Mouse (Mus musculus) CH12.LX (cell line): ENCODE results near the gene Amigo3. TPM values are rescaled to one million over a fixed set of nuclear protein-coding genes. Genes with fewer than 3 reads are reported as not detected.

Experiments
- DNase-seq: peaks from one replicate; pipeline ENCODE4 v3.0.0-alpha.2; 2013; ENCODE audit errors: extremely low read depth
- H3K27ac ChIP-seq: 2 replicates; pipeline ENCODE4 v1.5.1; 2012; ENCODE audit warnings: low read depth, mild to moderate bottlenecking, control low read depth, moderate library complexity; ENCODE audit not compliant: insufficient read depth
- H3K27me3 ChIP-seq: replicated peaks from 2 replicates; pipeline ENCODE3; 2012; ENCODE audit warnings: inconsistent platforms
- H3K36me3 ChIP-seq, 2 experiments: replicated peaks in 1 of 2; 2 replicates each; pipeline versions ENCODE3 to v1.6.1; 2012; ENCODE audit warnings: inconsistent platforms in 1 of 2, low read length in 1 of 2, mild to moderate bottlenecking in 1 of 2, mixed read lengths in 1 of 2, moderate library complexity in 1 of 2; ENCODE audit not compliant: control insufficient read depth in 1 of 2, insufficient read depth in 1 of 2
- H3K4me1 ChIP-seq, 2 experiments: 2 replicates each; pipeline ENCODE4 v1.6.1; 2012; ENCODE audit warnings: inconsistent platforms in 1 of 2, moderate library complexity in 1 of 2; ENCODE audit not compliant: insufficient read depth in 2 of 2, control insufficient read depth in 1 of 2
- H3K4me2 ChIP-seq: 2 replicates; pipeline ENCODE4 v1.6.1; 2012; ENCODE audit warnings: low read depth, mild to moderate bottlenecking, control low read depth; ENCODE audit not compliant: poor library complexity, insufficient read depth, severe bottlenecking
- H3K4me3 ChIP-seq, 3 experiments: fragments of 150-350 bp in 1 of 3; sonication (generic) in 1 of 3; replicated peaks in 1 of 3; 2 replicates each; pipeline versions ENCODE3 to v1.5.1; 2011 to 2012; ENCODE audit warnings: low read depth in 2 of 3, low read length in 2 of 3, mild to moderate bottlenecking in 2 of 3, moderate library complexity in 2 of 3, control low read depth in 1 of 3, improper control_type of control experiment in 1 of 3, inconsistent platforms in 1 of 3, mixed read lengths in 1 of 3; ENCODE audit not compliant: poor library complexity in 1 of 3
- H3K79me2 ChIP-seq: replicated peaks from 2 replicates; pipeline ENCODE4 v1.6.1; 2012; ENCODE audit warnings: mild to moderate bottlenecking, moderate library complexity; ENCODE audit not compliant: control insufficient read depth, poor library complexity, insufficient read depth, severe bottlenecking; ENCODE audit errors: extremely low read depth
- H3K9ac ChIP-seq: 2 replicates; pipeline ENCODE4 v1.6.1; 2012; ENCODE audit warnings: low read depth, mild to moderate bottlenecking, control low read depth, moderate library complexity; ENCODE audit not compliant: insufficient read depth
- H3K9me3 ChIP-seq: replicated peaks from 2 replicates; pipeline ENCODE3; 2012; ENCODE audit warnings: low read length, inconsistent platforms, mixed read lengths
- BHLHE40 ChIP-seq: IDR thresholded peaks from 2 replicates; pipeline ENCODE4 v1.6.1; 2011; ENCODE audit warnings: mild to moderate bottlenecking, low read depth, low read length, improper control_type of control experiment
- E2F4 ChIP-seq: IDR thresholded peaks from 2 replicates; pipeline ENCODE4 v1.6.1; 2011; ENCODE audit warnings: low read depth, low read length, improper control_type of control experiment; ENCODE audit not compliant: insufficient replicate concordance
- ETS1 ChIP-seq: conservative IDR thresholded peaks from 2 replicates; pipeline ENCODE4 v1.6.1; 2012; ENCODE audit warnings: low read depth, mild to moderate bottlenecking, inconsistent platforms, low read length, improper control_type of control experiment, moderate library complexity
- JUND ChIP-seq: conservative IDR thresholded peaks from 2 replicates; pipeline ENCODE4 v1.6.1; 2011; ENCODE audit warnings: low read depth, low read length, improper control_type of control experiment
- MAFK ChIP-seq: IDR thresholded peaks from 2 replicates; pipeline ENCODE4 v1.6.1; 2011; ENCODE audit warnings: low read length, improper control_type of control experiment; ENCODE audit not compliant: insufficient replicate concordance
- NELFE ChIP-seq: IDR thresholded peaks from 2 replicates; pipeline ENCODE4 v1.6.1; 2011; ENCODE audit warnings: low read depth, low read length, improper control_type of control experiment
- NRF1 ChIP-seq: IDR thresholded peaks from 2 replicates; pipeline ENCODE4 v1.6.1; 2014; ENCODE audit warnings: low read depth, mild to moderate bottlenecking, inconsistent platforms, low read length, improper control_type of control experiment, moderate library complexity
- PAX5 ChIP-seq: IDR thresholded peaks from 2 replicates; pipeline ENCODE4 v1.6.1; 2012; ENCODE audit warnings: low read length, inconsistent platforms, mixed read lengths
- POLR2A ChIP-seq: IDR thresholded peaks from 2 replicates; pipeline ENCODE4 v1.6.1; 2011; ENCODE audit warnings: low read depth, mild to moderate bottlenecking, improper control_type of control experiment, low read length
- TCF12 ChIP-seq: IDR thresholded peaks from 2 replicates; pipeline ENCODE4 v1.6.1; 2014; ENCODE audit warnings: low read depth, mild to moderate bottlenecking, inconsistent platforms, low read length, improper control_type of control experiment
- UBTF ChIP-seq: IDR thresholded peaks from 2 replicates; pipeline ENCODE4 v1.6.1; 2012; ENCODE audit warnings: low read depth, mild to moderate bottlenecking, inconsistent platforms, low read length, improper control_type of control experiment, moderate library complexity
- USF1 ChIP-seq: IDR thresholded peaks from 2 replicates; pipeline ENCODE4 v1.6.1; 2014; ENCODE audit warnings: low read depth, mild to moderate bottlenecking, inconsistent platforms, low read length, improper control_type of control experiment
- USF2 ChIP-seq: conservative IDR thresholded peaks from 2 replicates; pipeline ENCODE4 v1.6.1; 2011; ENCODE audit warnings: low read depth, low read length, improper control_type of control experiment
- ZKSCAN1 ChIP-seq: IDR thresholded peaks from 2 replicates; pipeline ENCODE4 v1.6.1; 2012; ENCODE audit warnings: low read depth, inconsistent platforms, low read length, improper control_type of control experiment, borderline replicate concordance
- ZMIZ1 ChIP-seq: IDR thresholded peaks from 2 replicates; pipeline ENCODE4 v1.6.1; 2012; ENCODE audit warnings: low read depth, mild to moderate bottlenecking, inconsistent platforms, low read length, improper control_type of control experiment
- ZNF384 ChIP-seq: IDR thresholded peaks from 2 replicates; pipeline ENCODE4 v1.6.1; 2012; ENCODE audit warnings: low read depth, low read length, improper control_type of control experiment, inconsistent platforms
- dilution Hi-C: fragments of 300-500 bp; cut with MboI; formaldehyde crosslinking; loops from 2 replicates; pipeline ENCODE4 v1.14.3; 2020; ENCODE audit warnings: low sequenced_read_pairs; ENCODE audit not compliant: extremely low pct_unique_long_range_greater_than_20kb, extremely low pct_ligation_motif_present
- in situ Hi-C: fragments of 300-500 bp; cut with MboI; formaldehyde crosslinking; loops from 3 replicates; pipeline ENCODE4 v1.14.3; 2019; ENCODE audit warnings: low sequenced_read_pairs, low pct_ligation_motif_present, low pct_unique_long_range_greater_than_20kb, mixed read lengths
- polyA plus RNA-seq: library from polyadenylated mRNA; unstranded; fragments of >175 nt; gene quantifications from 2 replicates; pipeline ENCODE4 v1.2.1, GENCODE M21; 2012; ENCODE audit warnings: low read depth; ENCODE audit not compliant: insufficient read length
- total RNA-seq, 2 experiments: library from RNA; depleted of rRNA; stranded (reverse); fragments of 300-350 nt in 1 of 2; fragments of >200 nt in 1 of 2; gene quantifications; 2 replicates each; pipeline ENCODE4 v1.2.3; 2012 to 2014

Amigo3 gene
- total and polyA plus RNA-seq, 3 experiments, result 2.0 to 4.4 (median 2.2) TPM

GRCm38 (mm10) chr9:108071801-108072200, 18.8 kb downstream of the Amigo3 start:
- TF ChIP-seq UBTF, result no peak
- no peak for TF ChIP-seq TCF12
- TF ChIP-seq MAFK, result no peak
- TF ChIP-seq ZNF384, result no peak
- no peak for TF ChIP-seq ZMIZ1
- TF ChIP-seq BHLHE40, result no peak
- no peak for TF ChIP-seq JUND
- TF ChIP-seq ETS1, result no peak
- no peak for TF ChIP-seq PAX5
- TF ChIP-seq E2F4, result no peak
- dilution Hi-C loops (no loop called here), in situ Hi-C loops (no loop called here)
- Histone ChIP-seq H3K27me3 (no peaks in the 10 kb centered on the region), H3K27ac (no peak overlapping the region), H3K4me2 (no peak overlapping the region), H3K4me1 (peaks cover 0 to 1% of the 10 kb centered on the region in 2 experiments; a peak in 1 of 4 replicates), H3K79me2 (no peaks in the 10 kb centered on the region), H3K9me3 (no peaks in the 10 kb centered on the region), H3K36me3 (peaks cover 60 to 83% of the 10 kb centered on the region in 2 experiments), H3K9ac (no peak overlapping the region), H3K4me3 (no peak overlapping the region)
- no peak for DNase-seq

GRCm38 (mm10) chr9:108072481-108072924, 19.5 kb downstream of the Amigo3 start:
- no peak for DNase-seq
- TF ChIP-seq USF1 (no peak), E2F4 (no peak), ZKSCAN1 (no peak), NRF1 (no peak), USF2 (no peak), POLR2A (no peak), NELFE (no peak)
- peaks cover 0 to 8% of the 10 kb centered on the region in 2 experiments; a peak in 2 of 4 replicates for H3K4me1 ChIP-seq
- dilution Hi-C loops, result no loop called here
- no peak overlapping the region for H3K27ac ChIP-seq
- no peaks in the 10 kb centered on the region for H3K9me3 ChIP-seq
- H3K4me2 ChIP-seq, result no peak overlapping the region
- H3K27me3 ChIP-seq, result no peaks in the 10 kb centered on the region
- in situ Hi-C loops, result no loop called here
- peaks cover 53 to 82% of the 10 kb centered on the region in 2 experiments for H3K36me3 ChIP-seq
- H3K4me3 ChIP-seq, result no peak overlapping the region
- H3K9ac ChIP-seq, result no peak overlapping the region
- no peaks in the 10 kb centered on the region for H3K79me2 ChIP-seq
